Mouse (Mus musculus): Measurements from ENCODE around the gene Atp8b2. TPM values are rescaled to one million over a fixed set of nuclear protein-coding genes. Genes with fewer than 3 reads are reported as not detected.

Atp8b2 gene
- polyA plus RNA-seq, 1 experiment from 2014 or later: 6.4 TPM

Small RNA genes within 50 kb of the gene (microRNA-seq; reads per million reads assigned to microRNA genes)
- 0.93 reads per million for gene Mir7669

Other genes with a start within 250 kb of the Atp8b2 start
- 20.4 and 26.6 TPM in 2 replicates for gene Adar, start 248.5 kb downstream of the Atp8b2 start, polyA plus RNA-seq (2014; fragmentation: Nextera tagmentation; extraction: Ambion mirVana)
- gene Chrnb2, start 198.9 kb downstream of the Atp8b2 start, polyA plus RNA-seq (2014; fragmentation: Nextera tagmentation; extraction: Ambion mirVana): 22.7 and 25.5 TPM in 2 replicates
- 18.4 and 24.9 TPM in 2 replicates for gene Ube2q1, start 189.9 kb downstream of the Atp8b2 start, polyA plus RNA-seq (2014; fragmentation: Nextera tagmentation; extraction: Ambion mirVana)
- gene She, start 132.1 kb downstream of the Atp8b2 start, polyA plus RNA-seq (2014; fragmentation: Nextera tagmentation; extraction: Ambion mirVana): 0.93 and 0.95 TPM in 2 replicates
- gene Il6ra, start 50.3 kb downstream of the Atp8b2 start, polyA plus RNA-seq (2014; fragmentation: Nextera tagmentation; extraction: Ambion mirVana): 0.37 and 0.47 TPM in 2 replicates
- gene Hax1, start 35.3 kb upstream of the Atp8b2 start, polyA plus RNA-seq (2014; fragmentation: Nextera tagmentation; extraction: Ambion mirVana): 145 and 155 TPM in 2 replicates
- gene 4933434E20Rik, start 88.1 kb upstream of the Atp8b2 start, polyA plus RNA-seq (2014; fragmentation: Nextera tagmentation; extraction: Ambion mirVana): 246 and 248 TPM in 2 replicates
- gene Ubap2l, start 89.1 kb upstream of the Atp8b2 start, polyA plus RNA-seq (2014; fragmentation: Nextera tagmentation; extraction: Ambion mirVana): 132 and 139 TPM in 2 replicates
- gene Tpm3, start 109.1 kb upstream of the Atp8b2 start, polyA plus RNA-seq (2014; fragmentation: Nextera tagmentation; extraction: Ambion mirVana): 385 and 432 TPM in 2 replicates
- gene Nup210l, start 140.6 kb upstream of the Atp8b2 start, polyA plus RNA-seq (2014; fragmentation: Nextera tagmentation; extraction: Ambion mirVana): 0.28 and 0.30 TPM in 2 replicates